Mouse (Mus musculus) kidney, adult 18-20 months (tissue): Measurements from ENCODE around the gene Mvd.

ENCODE experiments used
- DNase-seq: peaks from one replicate; pipeline ENCODE4 v3.0.0; 2021

Mvd gene

GRCm38 (mm10) chr8:122443262-122444006, at the start of gene Mvd:
Mvd (minus strand) TSS chr8:122443422.
- DNase-seq: peak; percentile 98

DNA sequence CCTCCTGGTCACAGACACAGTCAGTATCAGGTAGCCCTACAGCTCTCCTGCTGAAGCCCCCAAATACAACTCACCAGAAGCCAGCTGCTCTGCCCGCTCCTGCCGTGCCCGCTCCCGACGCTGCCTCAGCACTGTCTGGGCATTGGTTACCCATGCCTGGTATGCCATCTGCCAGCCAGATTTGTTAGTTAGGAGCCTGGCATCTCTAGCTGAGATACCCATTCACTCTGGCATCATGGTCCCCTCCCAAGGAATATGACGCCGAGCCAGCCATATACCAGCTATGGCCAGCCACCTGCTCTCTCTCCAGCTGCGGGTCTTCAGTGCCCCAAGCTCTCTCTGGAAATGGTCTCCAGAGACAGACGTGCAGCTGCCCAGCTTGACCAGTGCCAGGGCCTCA, 45.2 kb upstream of the Mvd start:
- no peak for DNase-seq

DNA sequence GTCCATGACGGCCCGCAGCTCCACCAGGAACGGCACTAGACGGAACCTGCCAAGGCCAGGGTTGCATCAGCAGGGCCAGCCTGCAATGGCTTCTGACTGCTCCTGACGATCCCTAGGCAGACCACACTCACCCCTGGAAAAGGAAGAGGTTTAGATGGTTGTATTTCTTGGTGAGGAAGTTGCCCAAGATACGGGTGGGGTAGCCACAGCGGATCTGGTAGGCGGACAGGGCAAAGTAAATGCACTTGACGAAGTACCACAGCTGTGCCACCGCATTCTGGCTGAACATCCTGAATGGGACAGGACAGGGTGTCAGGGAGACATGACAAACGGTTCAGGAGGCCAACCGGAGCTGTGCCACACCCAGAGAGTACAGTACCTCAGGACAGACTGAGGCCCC, 41.6 kb upstream of the Mvd start:
- DNase-seq: no peak

- DNase-seq: no peak
Observed at GRCm38 (mm10) chr8:122483877-122484276, 40.7 kb upstream of the Mvd start.

GRCm38 (mm10) chr8:122482448-122482847, 39.2 kb upstream of the Mvd start:
- no peak for DNase-seq

DNA sequence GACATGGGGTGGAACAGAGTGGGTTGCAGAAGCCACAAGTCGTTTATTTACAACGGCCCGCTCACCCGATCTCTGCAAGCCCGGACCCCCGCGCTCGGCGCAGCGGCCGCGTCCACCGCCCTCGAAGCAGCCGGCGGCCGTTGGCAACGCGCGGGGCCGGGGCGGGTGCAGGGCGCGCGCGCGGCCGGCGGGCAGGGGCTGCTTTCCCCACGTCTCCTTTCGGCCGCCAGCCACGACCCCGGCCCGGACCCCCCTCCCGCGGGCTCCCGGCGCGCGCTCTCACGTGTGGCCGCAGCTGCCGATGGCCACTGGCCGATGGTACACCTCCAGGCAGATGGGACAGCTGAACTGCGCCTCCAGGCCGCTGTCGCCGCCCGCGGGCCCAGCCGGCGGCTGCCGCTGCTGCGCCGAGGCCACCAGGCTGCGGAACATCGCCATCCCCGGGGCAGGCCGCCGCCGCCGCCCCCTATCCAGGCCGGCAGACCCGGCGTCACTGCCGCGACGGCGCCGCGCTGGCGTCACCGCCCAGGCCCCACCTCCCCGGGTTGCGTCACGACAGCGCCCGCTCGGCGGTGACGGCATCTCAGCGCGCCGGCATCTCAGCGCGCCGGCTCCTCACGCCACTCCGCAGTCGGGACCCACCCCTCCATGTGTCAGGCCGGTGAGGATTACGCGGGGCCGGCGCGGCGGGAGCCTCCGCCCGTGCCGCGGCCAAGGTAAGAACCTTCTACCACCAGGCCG, 32.5 kb upstream of the Mvd start, which contains the start of the genes Rnf166 and Ctu2:
Gene Rnf166, minus strand, starts transcription at position 485 of the 741 bp plus-strand sequence.
Gene Ctu2, plus strand, starts transcription at position 564 of the 741 bp plus-strand sequence.
- peak; percentile 92 for DNase-seq

GRCm38 (mm10) chr8:122474951-122475560, 31.8 kb upstream of the Mvd start:
- DNase-seq: peak; percentile 43

GRCm38 (mm10) chr8:122473911-122474421, 30.7 kb upstream of the Mvd start:
- no peak for DNase-seq

DNA sequence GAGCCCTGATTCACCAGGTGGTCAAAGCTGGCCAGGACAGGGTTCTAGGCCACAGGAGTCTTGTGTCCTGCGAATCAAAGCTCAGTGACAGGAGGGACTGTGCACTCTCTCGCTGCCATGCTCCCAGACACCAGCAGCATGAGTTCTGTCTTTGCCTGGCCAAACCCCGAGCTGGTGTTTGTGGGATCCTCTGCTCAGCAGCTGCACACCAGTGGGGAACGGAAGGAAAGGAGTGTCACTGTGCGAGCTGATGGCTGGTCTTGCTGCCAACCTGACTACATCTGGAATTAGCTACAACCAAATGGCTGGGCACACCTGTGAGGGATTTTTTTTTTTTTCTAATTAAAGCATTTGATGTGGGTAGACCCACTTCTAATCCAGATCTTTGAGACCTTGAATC, 27.5 kb upstream of the Mvd start:
- no peak for DNase-seq

GRCm38 (mm10) chr8:122469965-122470364, 26.7 kb upstream of the Mvd start:
- no peak for DNase-seq

- DNase-seq: no peak
Observed at GRCm38 (mm10) chr8:122469407-122469806, 26.2 kb upstream of the Mvd start.

DNA sequence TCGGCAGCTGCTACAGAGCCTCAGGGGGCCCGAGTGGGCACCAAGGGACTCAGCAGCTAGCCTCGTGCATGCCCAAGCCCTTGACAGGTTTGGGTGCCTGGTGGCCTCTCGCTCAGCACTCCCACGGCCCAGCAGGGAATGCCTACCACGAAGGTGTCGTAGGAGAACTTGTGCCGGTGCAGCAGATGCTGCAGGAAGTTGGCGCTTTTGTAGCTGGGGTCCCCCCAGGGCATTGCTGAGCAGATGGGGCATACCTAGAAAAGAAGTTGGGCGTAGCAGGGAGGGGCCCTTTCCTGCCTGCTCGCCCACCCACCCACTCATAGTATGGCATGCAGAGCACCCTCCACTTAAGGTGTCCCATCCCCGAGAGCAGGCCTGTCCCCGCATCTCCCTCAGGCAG, 24.6 kb upstream of the Mvd start:
- DNase-seq: no peak

DNA sequence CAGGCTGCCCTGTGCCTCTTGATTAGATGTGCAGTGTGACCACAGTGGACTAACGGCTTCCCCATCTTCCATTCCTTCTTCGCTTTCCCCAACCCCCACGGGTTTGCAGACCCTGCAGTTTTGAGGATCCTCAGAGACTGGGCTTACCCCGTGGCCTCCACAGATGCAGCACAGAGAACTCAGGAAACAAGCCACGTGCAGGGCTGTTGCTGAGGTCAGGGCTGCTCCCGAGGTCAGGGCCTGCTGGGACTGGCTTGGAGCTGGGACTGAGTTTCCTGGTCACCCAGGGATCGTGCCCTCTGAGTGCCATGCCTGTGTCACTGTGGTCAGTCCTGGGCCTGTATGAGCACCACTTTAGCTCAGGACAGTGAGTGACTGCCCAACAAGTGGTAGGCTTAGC, 21.8 kb upstream of the Mvd start:
- no peak for DNase-seq

DNA sequence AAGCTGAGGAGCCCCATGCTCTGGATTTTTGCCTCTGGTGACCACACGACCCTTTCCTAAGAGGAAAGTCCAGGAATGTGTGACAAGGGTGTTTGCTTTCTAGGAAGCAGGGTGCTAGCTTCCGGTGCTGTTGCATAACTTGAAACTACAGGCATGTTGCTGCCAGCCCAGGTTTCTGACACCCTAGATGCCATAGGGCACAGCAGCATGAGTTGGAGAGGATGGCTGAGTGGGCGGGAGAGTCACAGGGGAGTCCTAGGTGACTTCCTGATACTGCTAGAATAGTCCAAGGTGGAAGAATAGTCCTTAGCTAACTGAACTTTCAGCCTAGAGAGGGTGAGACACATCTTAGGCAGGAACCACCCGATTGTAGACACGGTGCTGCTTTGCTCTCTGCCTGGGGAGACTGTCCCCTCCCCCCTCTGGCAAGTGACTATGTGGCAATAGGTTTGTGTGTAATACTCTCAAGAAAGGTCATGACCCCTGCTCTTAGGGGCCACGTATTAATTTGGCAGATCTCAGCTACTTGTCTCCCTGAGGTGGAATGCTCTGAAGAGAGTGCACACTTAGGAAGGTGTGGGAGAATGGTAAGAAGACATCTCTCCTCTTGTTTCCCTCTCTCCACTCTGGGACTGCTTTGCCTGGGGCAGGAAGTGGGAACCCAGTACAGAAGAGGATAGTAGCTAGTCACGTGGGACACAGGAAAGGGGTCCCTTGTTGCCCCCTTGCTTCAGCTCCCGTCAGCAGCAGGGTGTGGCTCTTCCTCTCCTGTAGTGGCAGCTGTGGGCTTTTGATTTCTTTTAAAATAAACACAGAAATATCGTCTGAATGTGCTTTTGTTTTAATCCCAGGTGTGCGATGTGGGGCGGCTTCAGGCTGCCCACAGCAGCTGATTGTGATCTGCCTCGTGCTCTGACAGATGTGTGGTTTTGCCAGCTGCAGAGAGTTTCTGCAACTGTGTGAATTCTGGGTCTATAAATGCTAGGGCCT, 20.7 kb upstream of the Mvd start:
- DNase-seq: peak; percentile 21

- DNase-seq: no peak
Observed at GRCm38 (mm10) chr8:122462510-122462909, 19.3 kb upstream of the Mvd start.

- no peak for DNase-seq
Observed at GRCm38 (mm10) chr8:122461473-122462148, 18.4 kb upstream of the Mvd start.

GRCm38 (mm10) chr8:122460524-122461472, 17.6 kb upstream of the Mvd start, which contains the start of gene Snai3:
Snai3 (minus strand) TSS chr8:122460733.
- peak; percentile 85 for DNase-seq

GRCm38 (mm10) chr8:122459990-122460389, 16.8 kb upstream of the Mvd start:
- DNase-seq: no peak

DNA sequence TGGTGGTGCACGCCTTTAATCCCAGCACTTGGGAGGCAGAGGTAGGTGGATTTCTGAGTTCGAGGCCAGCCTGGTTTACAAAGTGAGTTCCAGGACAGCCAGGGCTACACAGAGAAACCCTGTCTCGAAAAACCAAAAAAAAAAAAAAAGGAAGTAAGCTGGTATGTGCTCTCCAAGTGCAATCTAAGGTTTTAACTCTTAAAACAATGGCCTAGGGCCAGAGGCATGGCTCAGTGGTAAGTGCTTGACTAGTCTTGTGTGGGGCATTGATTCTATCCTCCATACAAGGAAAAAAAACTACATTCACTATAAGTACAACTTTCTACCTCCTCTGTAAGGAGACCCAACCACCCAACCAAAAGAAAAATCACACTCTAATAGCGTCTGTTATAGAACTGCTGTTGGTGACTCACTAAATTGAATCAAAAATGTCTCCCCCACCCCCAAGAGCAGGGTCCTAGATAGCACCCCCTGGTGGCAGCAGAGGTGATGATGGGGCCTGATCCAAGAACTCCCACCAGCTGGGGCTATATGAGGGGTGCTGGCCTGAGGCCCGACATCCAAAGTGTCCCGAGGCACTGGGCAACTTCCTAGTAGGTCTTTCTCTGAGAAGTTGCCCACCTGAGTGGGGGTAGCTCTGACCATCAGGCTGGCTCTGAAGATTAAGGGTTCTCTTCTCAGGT, 16.1 kb upstream of the Mvd start:
- DNase-seq: no peak

- DNase-seq: no peak
Observed at GRCm38 (mm10) chr8:122457171-122457570, 13.9 kb upstream of the Mvd start.
